Mouse (Mus musculus) lung, postnatal 0 days (tissue): Measurements from ENCODE around the gene Fndc3b. TPM values are rescaled to one million over a fixed set of nuclear protein-coding genes. Genes with fewer than 3 reads are reported as not detected.

Experiments
- ATAC-seq: fragments of 200-750 bp; cut with Nextera tagmentation; 2 replicates; pipeline ENCODE4 v1.8.0; 2017; ENCODE audit warnings: moderate library complexity
- DNase-seq: peaks from one replicate; pipeline ENCODE4 v3.0.0-alpha.2; 2016; ENCODE audit warnings: low spot score
- H3K27ac ChIP-seq: fragments of 300-500 bp; sonication (generic); 2 replicates; pipeline ENCODE4 v1.5.1; 2014; ENCODE audit warnings: antibody characterized with exemption, mild to moderate bottlenecking, low read length, mixed read lengths
- H3K27me3 ChIP-seq: fragments of 300-500 bp; sonication (generic); replicated peaks from 2 replicates; pipeline ENCODE4 v1.6.1; 2014; ENCODE audit warnings: low read length, mixed read lengths; ENCODE audit not compliant: insufficient read depth
- H3K36me3 ChIP-seq: fragments of 300-500 bp; sonication (generic); 2 replicates; pipeline ENCODE4 v1.6.1; 2014; ENCODE audit warnings: low read length, mixed read lengths; ENCODE audit not compliant: insufficient read depth
- H3K4me1 ChIP-seq: fragments of 300-500 bp; sonication (generic); 2 replicates; pipeline ENCODE4 v1.6.1; 2014; ENCODE audit warnings: antibody characterized with exemption, low read depth, low read length, mixed read lengths; ENCODE audit not compliant: insufficient read depth
- H3K4me2 ChIP-seq: fragments of 300-500 bp; sonication (generic); replicated peaks from 2 replicates; pipeline ENCODE4 v1.6.1; 2014; ENCODE audit warnings: low read depth, mild to moderate bottlenecking, low read length, moderate library complexity, mixed read lengths
- H3K4me3 ChIP-seq: fragments of 300-500 bp; sonication (generic); 2 replicates; pipeline ENCODE4 v1.5.1; 2014; ENCODE audit warnings: low read depth, low read length
- H3K9ac ChIP-seq: fragments of 300-500 bp; sonication (generic); replicated peaks from 2 replicates; pipeline ENCODE4 v1.6.1; 2014; ENCODE audit warnings: low read depth, mild to moderate bottlenecking
- H3K9me3 ChIP-seq: fragments of 300-500 bp; sonication (generic); 2 replicates; pipeline ENCODE4 v1.6.1; 2016; ENCODE audit warnings: low read length, mixed read lengths
- CTCF ChIP-seq: IDR thresholded peaks from 2 replicates; pipeline ENCODE4 v1.5.1; 2016; ENCODE audit warnings: antibody characterized with exemption, mild to moderate bottlenecking
- EP300 ChIP-seq: IDR thresholded peaks from 2 replicates; pipeline ENCODE4 v1.6.1; 2016; ENCODE audit warnings: antibody characterized with exemption, mild to moderate bottlenecking, control low read depth
- WGBS: fragments of 180-500 bp; shearing (Covaris S2); extraction: QIAGEN DNeasy Blood & Tissue Kit; methylation state at CpG from one replicate; pipeline ENCODE4 v1.1.7; 2014; 5-methylcytosine and 5-hydroxymethylcytosine counted together
- polyA plus RNA-seq: library from polyadenylated mRNA; unstranded; fragments of >200 nt; fragmentation: Nextera tagmentation; extraction: Ambion mirVana; gene quantifications from 2 replicates; pipeline ENCODE4 v1.2.1, GENCODE M21; 2015

The Fndc3b gene
- polyA plus RNA-seq, 1 experiment from 2014 or later = 28.5 TPM

DNA sequence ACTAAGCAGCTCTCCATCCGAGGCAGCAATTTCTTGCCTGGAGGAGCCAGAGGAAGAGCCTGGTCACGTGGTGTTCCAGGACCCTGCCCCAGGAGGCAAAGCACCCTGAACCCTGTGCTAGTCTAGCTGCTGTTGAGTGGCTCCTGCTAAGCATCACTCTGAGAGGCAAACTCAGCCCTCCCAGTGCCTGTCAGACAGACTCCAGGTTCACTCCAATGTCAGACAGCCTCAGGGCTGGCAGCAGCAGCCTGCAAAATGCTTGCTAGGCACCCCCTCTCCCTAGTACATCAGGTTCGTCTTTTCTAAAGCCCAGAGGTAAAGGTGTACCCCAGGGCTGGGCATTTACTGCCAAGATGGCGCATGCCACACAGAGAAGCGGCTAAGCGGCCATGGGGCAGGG is 283.7 kb downstream of the Fndc3b start:
- no peak overlapping the region for H3K27ac ChIP-seq
- WGBS = 91% methylated on average over 6 of the region's 6 CpGs
- no peaks in the 10 kb centered on the region for H3K9me3 ChIP-seq
- H3K36me3 ChIP-seq = peaks cover 12% of the 10 kb centered on the region; the same call in 1 of the 2 replicates
- ATAC-seq (no peak), DNase-seq (no peak)
- TF ChIP-seq EP300 (no peak), CTCF (no peak)
- H3K9ac ChIP-seq = no peak overlapping the region
- no peak overlapping the region for H3K4me2 ChIP-seq
- H3K4me1 ChIP-seq = no peaks in the 10 kb centered on the region
- no peak overlapping the region for H3K4me3 ChIP-seq
- no peaks in the 10 kb centered on the region for H3K27me3 ChIP-seq

DNA sequence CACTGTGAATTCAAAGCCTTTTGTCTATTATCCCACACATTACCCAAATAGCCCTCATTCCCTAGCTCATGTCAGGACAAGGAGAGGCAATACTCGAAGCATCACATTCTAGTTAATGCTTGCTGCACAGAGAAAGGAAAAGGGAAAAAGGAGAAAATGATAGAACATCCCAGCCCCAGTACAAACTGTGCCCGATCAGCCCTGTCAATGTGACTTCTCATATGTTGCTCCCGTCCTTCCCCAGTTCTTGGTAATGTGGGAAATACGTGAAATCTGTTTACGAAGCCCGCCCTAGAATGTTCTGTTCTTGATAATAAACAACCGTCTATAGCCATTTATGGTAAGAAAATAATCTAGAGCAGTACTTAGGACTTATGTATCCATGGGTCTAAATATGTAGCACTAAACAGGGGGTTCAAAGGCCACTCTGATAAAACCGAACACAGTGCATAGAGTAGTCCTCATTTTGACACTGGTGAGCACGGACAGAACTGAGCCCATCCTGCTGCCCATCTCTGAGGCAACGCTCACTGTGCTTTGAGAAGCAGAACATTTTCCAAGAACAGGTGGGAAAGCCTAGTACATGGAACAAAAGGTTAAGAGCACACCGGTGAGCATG is 286.9 kb downstream of the Fndc3b start:
- Histone ChIP-seq H3K4me2 (no peak overlapping the region), H3K36me3 (peaks cover 10% of the 10 kb centered on the region; the same call in 1 of the 2 replicates), H3K27ac (no peak overlapping the region), H3K9me3 (no peaks in the 10 kb centered on the region), H3K27me3 (no peaks in the 10 kb centered on the region), H3K4me1 (no peaks in the 10 kb centered on the region), H3K4me3 (no peak overlapping the region), H3K9ac (no peak overlapping the region)
- TF ChIP-seq EP300 (peak; percentile 98), CTCF (no peak)
- 85% methylated on average over 11 of the region's 11 CpGs for WGBS
- ATAC-seq (peak; percentile 72), DNase-seq (peak; percentile 41)

DNA sequence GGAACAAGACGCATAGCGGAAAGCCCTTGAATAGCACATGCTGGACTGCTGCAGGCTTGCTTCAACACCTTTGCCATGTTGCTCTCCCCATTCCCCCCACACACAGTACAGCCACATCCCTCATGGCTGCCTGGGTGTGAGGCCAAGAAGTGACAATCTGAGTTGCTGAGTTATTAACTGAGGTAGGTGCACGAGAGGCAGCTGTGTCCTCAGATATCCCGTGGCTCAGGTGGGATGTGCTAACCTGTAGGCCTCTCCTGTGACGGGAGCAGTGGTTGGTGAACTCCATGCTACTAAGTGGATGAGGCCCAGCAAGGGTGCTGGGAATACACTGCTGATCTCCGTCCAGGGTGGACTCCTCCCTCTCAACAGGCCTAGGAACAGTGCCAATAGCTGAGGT is 288.6 kb downstream of the Fndc3b start:
- 78% methylated on average over 6 of the region's 6 CpGs for WGBS
- Histone ChIP-seq H3K27me3 (no peaks in the 10 kb centered on the region), H3K4me2 (no peak overlapping the region), H3K9ac (no peak overlapping the region), H3K27ac (no peak overlapping the region), H3K4me3 (no peak overlapping the region), H3K9me3 (no peaks in the 10 kb centered on the region), H3K4me1 (no peaks in the 10 kb centered on the region), H3K36me3 (peaks cover 15% of the 10 kb centered on the region; the same call in 1 of the 2 replicates)
- TF ChIP-seq EP300 (no peak), CTCF (no peak)
- ATAC-seq (no peak), DNase-seq (no peak)

DNA sequence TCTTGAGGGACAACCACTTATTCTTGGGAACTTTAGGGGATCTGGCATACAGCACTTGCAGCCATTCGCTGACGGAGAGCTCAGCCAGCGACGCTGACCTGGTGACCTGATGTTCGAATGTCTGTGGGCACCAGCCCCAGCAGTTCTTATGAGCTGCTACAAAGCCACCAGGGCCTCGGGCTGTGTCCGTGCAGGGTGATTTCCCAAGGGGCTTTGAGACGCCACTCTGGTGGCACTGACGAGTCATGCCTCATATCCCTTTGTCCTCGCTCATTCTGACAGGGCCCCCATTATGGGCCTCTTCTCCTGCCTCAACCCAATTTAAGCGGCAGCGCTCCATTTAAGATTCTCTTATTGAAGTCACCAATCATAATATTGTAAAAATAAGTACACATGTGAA is 289.1 kb downstream of the Fndc3b start:
- Histone ChIP-seq H3K4me1 (no peaks in the 10 kb centered on the region), H3K27ac (no peak overlapping the region), H3K9ac (no peak overlapping the region), H3K36me3 (peaks cover 15% of the 10 kb centered on the region; the same call in 1 of the 2 replicates), H3K27me3 (no peaks in the 10 kb centered on the region), H3K4me3 (no peak overlapping the region), H3K9me3 (no peaks in the 10 kb centered on the region), H3K4me2 (no peak overlapping the region)
- ATAC-seq (no peak), DNase-seq (no peak)
- WGBS = 76% methylated on average over 12 of the region's 12 CpGs
- no peak for TF ChIP-seq EP300
- TF ChIP-seq CTCF = no peak

DNA sequence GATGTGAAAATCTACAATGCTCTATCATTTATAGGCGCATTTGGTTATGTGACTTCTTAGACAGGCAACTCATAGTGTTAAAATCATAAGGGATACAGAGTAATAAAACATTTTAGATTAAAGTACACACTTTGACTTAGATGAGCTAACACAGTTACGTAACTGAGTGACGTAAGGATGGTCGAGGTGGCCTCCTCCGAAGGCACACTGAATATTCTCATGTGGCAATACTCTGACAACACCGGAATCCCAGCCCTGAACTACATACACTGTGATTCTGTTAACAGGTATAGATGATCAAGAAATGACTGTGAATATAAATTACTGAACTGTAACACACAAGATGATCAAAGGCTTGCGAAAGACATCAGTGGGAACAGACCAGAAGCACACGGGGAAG is 292.5 kb downstream of the Fndc3b start:
- no peak for TF ChIP-seq CTCF
- no peak for TF ChIP-seq EP300
- 83% methylated on average over 8 of the region's 8 CpGs for WGBS

DNA sequence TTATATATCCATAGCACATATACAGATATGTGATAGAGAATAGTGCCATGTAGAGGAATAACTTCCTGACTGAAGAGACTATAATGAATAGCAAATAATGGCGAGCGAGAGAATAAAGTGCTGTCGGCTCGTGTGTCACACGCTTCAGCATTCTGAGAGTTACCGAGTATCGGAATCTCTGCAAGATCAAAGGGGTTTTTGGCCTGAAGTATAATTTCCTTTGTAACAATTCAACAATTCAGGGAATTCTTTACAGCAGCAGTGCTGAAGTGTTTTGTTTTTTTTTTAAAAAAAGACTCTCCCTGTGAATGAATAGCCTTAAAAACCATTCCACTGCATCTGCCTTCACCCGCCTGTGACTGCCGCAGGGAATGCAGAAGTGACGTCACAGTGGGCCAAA is 294.3 kb downstream of the Fndc3b start:
- ATAC-seq = no peak
- TF ChIP-seq CTCF (no peak), EP300 (no peak)
- no peaks in the 10 kb centered on the region for H3K9me3 ChIP-seq
- no peaks in the 10 kb centered on the region for H3K4me1 ChIP-seq
- WGBS = 73% methylated on average over 10 of the region's 10 CpGs
- no peak overlapping the region for H3K27ac ChIP-seq
- no peak overlapping the region for H3K4me3 ChIP-seq
- H3K27me3 ChIP-seq = no peaks in the 10 kb centered on the region
- no peak overlapping the region for H3K4me2 ChIP-seq
- DNase-seq = no peak
- H3K36me3 ChIP-seq = peaks cover 8% of the 10 kb centered on the region; the same call in 1 of the 2 replicates
- no peak overlapping the region for H3K9ac ChIP-seq

More for the DNA sequence above, 292.5 kb downstream of the Fndc3b start:
- H3K4me2 ChIP-seq = no peak overlapping the region
- H3K9ac ChIP-seq = no peak overlapping the region
- H3K4me3 ChIP-seq = no peak overlapping the region
- no peak for ATAC-seq
- H3K27ac ChIP-seq = no peak overlapping the region
- H3K9me3 ChIP-seq = no peaks in the 10 kb centered on the region
- DNase-seq = no peak
- peaks cover 14% of the 10 kb centered on the region; the same call in 1 of the 2 replicates for H3K36me3 ChIP-seq
- H3K4me1 ChIP-seq = no peaks in the 10 kb centered on the region
- H3K27me3 ChIP-seq = no peaks in the 10 kb centered on the region
